Mouse (Mus musculus): ENCODE data around the gene Spryd4. TPM values are rescaled to one million over a fixed set of nuclear protein-coding genes. Genes with fewer than 3 reads are reported as not detected.
"Not testable (repeated sequence)": the region's sequence is repeated elsewhere in the genome, so short reads cannot be mapped to it uniquely, and the experiment has no call there.

The Spryd4 gene
- 10 to 100 TPM; 40.5 to 43.3 TPM for total RNA-seq (2021)
- long read RNA-seq, experiment 1, transcript Spryd4-201 (2 exons, 1,583 nt), result major isoform, 51 of 53 reads
- long read RNA-seq, experiment 1, partial matches to known transcripts, result 2 of 53 reads
- long read RNA-seq, experiment 1, other reads (novel, unspliced or antisense), result 0 of 53 reads
- long read RNA-seq, experiment 2, transcript Spryd4-201 (2 exons, 1,583 nt), result major isoform, 49 of 51 reads
- long read RNA-seq, experiment 2, partial matches to known transcripts, result 2 of 51 reads
- long read RNA-seq, experiment 2, other reads (novel, unspliced or antisense), result 0 of 51 reads

GRCm38 (mm10) chr10:128211390-128212108 is at the start of gene Spryd4:
Gene Spryd4 (minus strand): TSS chr10:128211807.
- intact Hi-C loops (cut with DNase I), result loop anchor here (2.0 kb wide), 1 partner anchor 73 kb away; no protein-coding TSS in a partner anchor
- peak; percentile 88 to 92 for DNase-seq

GRCm38 (mm10) chr10:128260376-128260775 is 48.8 kb upstream of the Spryd4 start:
- intact Hi-C loops (cut with DNase I); DNase-seq: not testable (repeated sequence)

- DNase-seq, result no peak
- intact Hi-C loops (cut with DNase I), result no loop called here
Measured at GRCm38 (mm10) chr10:128259946-128260345, 48.3 kb upstream of the Spryd4 start.

- no peak for DNase-seq
- intact Hi-C loops (cut with DNase I), result no loop called here
Measured at GRCm38 (mm10) chr10:128258953-128259352, 47.3 kb upstream of the Spryd4 start.

GRCm38 (mm10) chr10:128256328-128256727 is 44.7 kb upstream of the Spryd4 start:
- DNase-seq, result no peak
- intact Hi-C loops (cut with DNase I), result no loop called here

DNA sequence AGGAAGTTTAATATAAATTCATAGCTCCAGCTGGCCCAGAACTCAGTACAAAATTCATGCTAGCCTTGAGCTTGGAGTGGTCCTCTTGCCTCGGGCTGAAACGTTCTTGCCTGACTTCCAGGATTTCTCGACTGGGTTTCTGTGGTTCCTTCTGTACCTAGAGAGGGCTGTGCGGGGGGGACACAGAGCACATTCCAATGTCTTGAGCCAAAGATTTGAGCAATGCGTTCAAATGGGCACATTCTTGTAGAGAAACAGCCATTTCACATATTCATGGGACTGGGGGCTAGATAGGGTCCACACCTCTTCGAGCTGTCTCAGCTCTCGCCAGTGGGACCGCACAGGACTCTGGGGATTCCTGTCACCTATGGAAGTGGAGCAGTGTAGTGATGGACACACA is 44.3 kb upstream of the Spryd4 start:
- intact Hi-C loops (cut with DNase I), result no loop called here
- no peak for DNase-seq

GRCm38 (mm10) chr10:128253677-128254255 is 42.2 kb upstream of the Spryd4 start, which contains the start of gene Apon:
Gene Apon (plus strand): TSS chr10:128254096.
- no peak for DNase-seq

GRCm38 (mm10) chr10:128250565-128250964 is 39.0 kb upstream of the Spryd4 start:
- intact Hi-C loops (cut with DNase I), result no loop called here
- no peak for DNase-seq

More at GRCm38 (mm10) chr10:128253677-128254255, 42.2 kb upstream of the Spryd4 start, which contains the start of gene Apon:
- intact Hi-C loops (cut with DNase I), result no loop called here

DNA sequence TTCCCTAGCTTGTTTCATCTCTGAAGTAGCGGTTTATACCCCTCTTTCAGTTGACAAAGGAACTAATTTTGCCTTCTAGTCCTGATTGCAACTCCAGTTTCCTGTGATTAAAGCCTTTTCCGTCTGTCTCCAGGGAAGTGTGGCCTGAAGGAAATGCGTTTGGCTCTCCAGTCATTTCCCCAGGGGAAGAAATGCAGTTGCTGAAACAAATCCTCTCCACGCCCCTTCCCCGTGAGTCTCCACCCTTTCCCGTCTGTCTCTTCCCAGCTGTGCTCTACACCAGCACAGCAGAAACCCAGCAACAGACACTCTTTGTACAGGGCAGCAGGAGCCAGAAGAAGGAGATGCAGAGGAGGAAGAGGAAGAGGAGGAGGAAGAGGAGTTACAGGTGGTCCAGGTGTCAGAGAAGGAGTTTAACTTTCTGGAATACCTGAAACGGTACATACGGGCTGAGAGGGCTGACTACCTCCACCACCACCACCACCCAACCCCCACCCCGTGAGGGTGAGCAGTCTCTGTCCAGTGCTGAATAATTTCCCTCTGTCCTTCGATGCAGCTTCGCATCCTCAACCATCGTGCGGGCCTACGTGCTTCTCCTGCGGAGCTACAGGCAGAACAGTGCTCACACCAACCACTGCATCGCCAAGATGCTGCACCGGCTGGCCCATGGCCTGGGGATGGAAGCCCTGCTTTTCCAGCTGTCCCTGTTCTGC is 35.6 kb upstream of the Spryd4 start:
- intact Hi-C loops (cut with DNase I), result no loop called here
- peak; percentile 58 to 69 for DNase-seq

DNA sequence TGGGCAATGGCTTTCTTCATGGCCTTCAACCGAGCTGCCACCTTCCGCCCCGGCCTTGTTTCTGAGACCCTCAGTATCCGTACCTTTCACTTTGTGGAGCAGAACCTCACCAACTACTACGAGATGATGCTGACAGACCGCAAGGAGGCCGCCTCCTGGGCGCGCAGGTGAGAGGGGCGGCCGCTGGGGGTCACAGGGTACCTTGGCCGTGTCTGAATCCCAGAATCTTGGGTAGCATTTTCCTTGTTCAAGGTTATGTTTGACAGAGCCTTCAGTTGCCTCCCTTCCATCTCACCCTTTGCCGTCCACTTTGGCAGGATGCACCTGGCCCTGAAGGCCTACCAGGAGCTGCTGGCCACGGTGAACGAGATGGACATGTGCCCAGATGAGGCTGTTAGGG is 32.5 kb upstream of the Spryd4 start:
- DNase-seq, result no peak
- intact Hi-C loops (cut with DNase I), result no loop called here

DNA sequence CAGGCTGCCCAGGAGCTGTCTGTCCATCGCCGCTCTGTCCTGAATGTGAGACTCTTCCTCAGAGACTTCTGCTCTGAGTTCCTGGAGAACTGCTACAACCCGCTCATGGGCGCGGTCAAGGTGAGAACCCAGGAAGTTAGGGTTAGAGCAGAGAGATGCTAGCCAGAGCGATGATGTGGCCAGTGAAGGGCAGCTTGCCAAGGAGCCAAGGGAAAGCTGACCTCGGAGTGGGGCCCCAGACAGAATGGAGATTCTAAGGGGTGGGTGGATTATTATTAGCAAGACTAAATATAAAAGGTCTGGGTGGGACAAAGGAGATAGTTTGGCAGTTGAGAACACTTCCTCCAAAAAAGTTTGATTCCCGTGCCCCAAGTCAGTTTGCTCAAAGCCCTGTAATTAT is 31.6 kb upstream of the Spryd4 start:
- peak in 1 of 2 experiments; percentile 36 for DNase-seq
- intact Hi-C loops (cut with DNase I), result no loop called here

DNA sequence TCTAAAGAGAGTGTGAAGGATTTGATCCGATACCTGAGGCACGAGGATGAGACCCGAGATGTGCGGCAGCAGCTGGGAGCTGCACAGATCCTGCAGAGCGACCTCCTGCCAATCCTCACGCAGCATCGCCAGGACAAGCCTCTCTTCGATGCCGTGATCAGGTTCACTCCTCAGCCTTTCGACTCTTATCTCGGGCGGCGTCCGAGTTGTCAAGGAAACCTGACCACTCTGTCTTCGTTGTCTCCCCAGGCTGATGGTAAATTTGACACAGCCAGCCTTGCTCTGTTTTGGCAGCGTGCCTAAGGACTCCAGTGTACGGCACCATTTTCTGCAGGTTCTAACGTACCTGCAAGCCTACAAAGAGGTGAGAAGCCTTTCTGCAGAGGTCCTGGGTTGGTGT is 28.5 kb upstream of the Spryd4 start:
- intact Hi-C loops (cut with DNase I), result no loop called here
- DNase-seq, result no peak

DNA sequence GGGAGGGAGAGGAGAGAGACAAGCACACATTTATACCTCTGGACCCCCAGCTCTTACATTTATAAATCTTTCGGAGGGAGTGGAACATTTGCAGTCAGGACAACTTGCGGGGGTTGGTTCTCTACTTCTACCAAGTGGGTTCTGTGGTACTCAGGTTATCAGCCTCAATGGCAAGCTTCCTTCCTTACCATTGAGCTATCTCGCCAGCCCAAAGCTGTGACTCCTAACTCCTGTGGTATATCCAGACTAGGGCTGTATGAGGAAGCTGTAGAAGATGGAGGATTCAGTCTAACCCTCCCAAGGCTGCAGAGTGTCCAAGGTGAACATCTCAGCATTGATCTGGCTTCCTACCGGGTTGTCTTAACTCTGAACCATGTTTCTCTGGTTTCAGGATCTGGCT is 27.5 kb upstream of the Spryd4 start:
- intact Hi-C loops (cut with DNase I), result no loop called here
- no peak for DNase-seq

- DNase-seq, result peak; percentile 46 to 55
- intact Hi-C loops (cut with DNase I), result no loop called here
Measured at GRCm38 (mm10) chr10:128237807-128238480, 26.3 kb upstream of the Spryd4 start.

DNA sequence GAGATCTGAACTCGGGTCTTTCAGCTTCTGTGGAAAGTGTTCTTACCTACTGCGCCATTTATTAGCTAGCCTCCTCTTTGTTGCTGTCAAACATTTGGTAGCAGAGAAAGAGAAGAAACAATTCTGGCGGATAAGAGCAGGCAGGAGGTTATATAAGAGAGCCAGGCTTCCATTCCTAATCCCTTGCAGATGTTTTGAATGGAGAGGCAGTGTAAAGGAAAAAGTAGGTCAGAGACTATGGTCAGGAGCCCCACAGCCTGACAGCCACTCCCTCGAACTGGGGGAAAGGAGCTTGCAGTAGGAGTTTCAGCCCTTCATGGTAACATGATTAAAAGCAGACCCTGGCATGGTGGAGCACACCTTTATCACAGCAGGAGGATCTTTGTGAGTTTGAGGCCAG is 24.7 kb upstream of the Spryd4 start:
- no peak for DNase-seq
- intact Hi-C loops (cut with DNase I), result no loop called here

DNA sequence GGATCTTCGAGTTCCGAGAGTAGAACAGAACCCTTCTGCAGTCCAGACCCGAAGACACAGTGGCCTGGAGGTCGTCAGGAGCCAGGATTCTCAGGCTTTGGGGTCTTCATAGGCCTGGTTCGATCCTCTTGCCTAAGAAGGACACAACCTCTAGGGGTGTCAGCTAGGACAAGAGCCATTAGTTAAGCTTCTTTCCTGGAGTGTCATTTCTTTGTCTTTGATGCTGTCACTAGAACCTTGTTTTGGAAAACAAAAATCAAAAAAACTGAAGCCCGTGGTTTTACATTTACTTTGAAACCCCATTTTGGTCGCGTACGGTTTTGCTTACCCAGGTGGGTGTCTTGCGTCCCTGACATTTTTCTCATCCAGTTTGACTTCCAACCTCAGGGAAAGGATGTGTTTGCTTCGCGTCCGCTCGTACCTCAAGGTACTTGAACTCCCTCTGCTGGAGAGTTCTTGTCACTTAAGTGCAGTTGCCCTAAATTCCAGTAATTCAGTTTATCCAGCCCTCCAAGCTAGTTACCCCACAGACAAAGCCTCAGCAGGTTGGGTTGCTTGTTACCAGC is 20.9 kb upstream of the Spryd4 start:
- DNase-seq, result peak in 1 of 2 experiments; percentile 65

DNA sequence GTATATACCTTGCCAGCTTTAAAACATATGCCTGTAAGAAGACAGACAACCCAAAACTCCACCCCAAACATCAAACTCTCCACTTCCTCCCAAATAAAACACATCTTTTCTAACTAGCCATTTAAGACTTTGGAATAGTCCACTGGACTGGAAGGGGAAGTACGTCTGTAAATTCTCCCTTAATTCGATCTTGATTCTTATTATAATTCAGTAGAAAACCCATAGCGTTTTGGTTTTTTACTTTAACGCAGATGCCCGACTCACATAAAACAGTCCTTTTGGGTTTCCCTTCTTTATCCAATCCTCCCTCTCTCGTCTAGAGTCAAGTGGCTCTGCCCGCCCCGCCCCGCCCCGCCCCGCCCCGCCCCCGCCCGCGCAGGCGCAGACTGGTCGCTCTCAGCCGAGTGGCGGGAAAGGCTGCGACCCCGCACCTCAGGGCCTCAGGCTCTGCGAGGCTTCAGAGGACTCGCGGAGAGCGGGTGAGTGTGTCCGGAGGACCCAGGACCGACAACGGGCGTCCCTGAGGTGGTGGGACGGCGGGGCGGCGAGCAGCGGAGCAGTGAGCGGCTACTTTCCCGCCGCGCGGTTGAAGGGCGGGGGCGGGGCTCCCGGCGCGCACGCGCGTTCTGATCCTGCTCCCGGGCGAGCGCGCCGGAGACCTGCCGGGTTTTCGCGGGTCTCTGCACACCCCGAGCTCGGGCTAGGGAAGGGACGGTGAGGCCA is 20.3 kb upstream of the Spryd4 start, which contains the start of gene Timeless:
Timeless (plus strand) TSS at position 369 of the 723 bp plus-strand sequence.
- intact Hi-C loops (cut with DNase I), result no loop called here
- DNase-seq, result peak; percentile 93 to 94

More for the DNA sequence above, 20.9 kb upstream of the Spryd4 start:
- intact Hi-C loops (cut with DNase I), result no loop called here

DNA sequence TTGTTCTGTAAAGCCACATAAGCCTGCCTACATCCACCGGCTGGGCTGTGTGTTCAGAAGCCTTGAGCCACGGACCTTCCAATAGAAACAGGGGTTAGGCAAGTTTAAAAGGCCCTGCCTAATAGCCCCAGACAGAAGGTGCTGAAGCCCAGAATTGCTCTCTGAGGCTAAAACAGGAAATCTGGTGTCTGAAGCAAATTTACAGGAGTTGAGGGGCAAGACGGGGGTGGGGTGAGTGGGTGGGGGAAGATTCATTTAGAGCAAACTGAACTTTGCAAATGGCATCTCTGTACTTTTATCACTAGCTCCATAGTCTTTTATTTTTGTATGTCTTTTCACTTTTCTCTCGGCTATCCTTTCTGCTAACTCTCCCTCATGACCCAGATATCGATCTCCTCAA is 19.5 kb upstream of the Spryd4 start:
- intact Hi-C loops (cut with DNase I), result no loop called here

DNA sequence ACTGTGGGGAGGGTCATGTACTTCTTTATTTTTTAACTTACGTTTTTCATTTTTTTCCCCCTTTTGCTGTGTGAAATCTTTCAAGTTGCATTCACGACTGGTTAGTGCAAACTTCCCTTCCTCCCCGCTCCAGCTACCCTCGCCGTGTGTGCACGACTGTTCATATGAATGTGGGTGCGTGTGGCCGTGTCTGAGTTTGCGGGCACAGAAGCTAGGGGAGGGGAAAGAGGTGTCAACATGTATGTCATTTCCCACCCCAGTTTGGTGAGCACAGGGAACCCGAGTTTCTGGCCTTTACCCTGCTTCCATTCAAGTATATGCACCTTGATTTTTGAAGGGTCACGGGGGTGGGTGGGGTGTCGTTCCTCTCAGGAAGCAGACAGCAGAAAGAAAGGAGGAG is 19.0 kb upstream of the Spryd4 start:
- intact Hi-C loops (cut with DNase I), result no loop called here
- DNase-seq, result no peak

More for the DNA sequence above, 19.5 kb upstream of the Spryd4 start:
- no peak for DNase-seq
